Mouse (Mus musculus): ENCODE data around the gene Adap2. TPM values are rescaled to one million over a fixed set of nuclear protein-coding genes. Genes with fewer than 3 reads are reported as not detected.
A peak's percentile ranks its signal among the peaks of the same experiment; 100 is the strongest.

The Adap2 gene
- polyA plus RNA-seq, 1 experiment from 2014 or later = 0.60 TPM

DNA sequence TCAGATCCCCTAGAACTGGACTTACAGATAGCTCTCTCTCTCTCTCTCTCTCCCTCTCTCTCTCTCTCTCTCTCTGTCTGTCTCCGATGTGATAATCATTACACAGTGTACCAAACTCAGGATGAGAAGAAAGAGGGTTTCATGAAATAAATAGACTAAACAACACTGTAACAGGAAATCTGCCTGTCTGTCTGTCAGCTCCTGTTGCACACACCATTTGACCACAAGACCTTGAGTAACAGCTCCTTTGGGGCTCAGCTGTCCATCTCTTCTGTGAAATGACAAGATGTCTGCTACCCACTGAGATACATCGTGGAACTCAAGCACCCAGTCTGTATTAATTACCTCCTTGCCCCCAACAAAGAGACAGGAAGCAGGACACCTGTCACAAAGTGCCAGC, 2.4 kb upstream of the Adap2 start:
- no peak overlapping the region for H3K4me2 ChIP-seq (ENCODE audit: low read depth, low read length)
- H3K27me3 ChIP-seq (ENCODE audit: control insufficient read depth, insufficient read depth, low read length) = peaks cover 22% of the 10 kb centered on the region
- DNase-seq (ENCODE audit: low spot score) (no peak), ATAC-seq (replicated peaks; ENCODE audit: insufficient number of reproducible peaks, low FRiP score, low TSS enrichment, low read depth) (no peak)
- H3K4me1 ChIP-seq (ENCODE audit: control insufficient read depth, insufficient read depth, low read length) = no peaks in the 10 kb centered on the region
- WGBS = 64% methylated on average over 2 of the region's 2 CpGs
- H3K27ac ChIP-seq (replicated peaks; ENCODE audit: low read depth, low read length) = no peak overlapping the region
- no peaks in the 10 kb centered on the region for H3K36me3 ChIP-seq (replicated peaks; ENCODE audit: control insufficient read depth, insufficient read depth, low read depth, low read length)
- no peak overlapping the region for H3K4me3 ChIP-seq (ENCODE audit: low read depth, low read length)
- H3K9ac ChIP-seq (replicated peaks; ENCODE audit: low read length) = no peak overlapping the region
- H3K9me3 ChIP-seq (replicated peaks; ENCODE audit: control insufficient read depth, low read length) = no peaks in the 10 kb centered on the region

GRCm38 (mm10) chr11:80152376-80152775, 1.5 kb upstream of the Adap2 start:
- 76% methylated on average over 8 of the region's 8 CpGs for WGBS

DNA sequence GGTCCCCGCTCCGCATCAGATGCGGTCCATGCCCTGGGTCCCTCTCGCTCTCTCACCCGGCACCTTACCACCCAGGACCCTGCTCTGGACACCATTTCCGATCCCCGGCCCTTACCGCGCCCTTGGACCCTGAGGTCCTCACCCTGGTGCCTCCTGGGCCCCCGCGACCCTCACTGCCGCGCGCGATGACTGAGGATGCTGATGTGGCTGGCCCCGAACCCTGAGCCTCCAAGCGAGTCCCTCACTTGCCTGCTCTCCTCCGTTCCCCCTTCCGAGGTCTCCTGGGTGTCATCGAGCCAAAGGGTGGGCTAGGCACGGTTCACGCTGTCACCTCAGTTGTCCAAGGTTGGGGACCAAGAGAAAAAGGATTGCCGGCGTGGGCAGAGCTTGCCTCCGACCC, 596 bp downstream of the Adap2 start:
- no peak for DNase-seq (ENCODE audit: low spot score)
- Histone ChIP-seq H3K9ac (replicated peaks; ENCODE audit: low read length) (no peak overlapping the region), H3K36me3 (replicated peaks; ENCODE audit: control insufficient read depth, insufficient read depth, low read depth, low read length) (no peaks in the 10 kb centered on the region), H3K4me1 (ENCODE audit: control insufficient read depth, insufficient read depth, low read length) (no peaks in the 10 kb centered on the region), H3K9me3 (replicated peaks; ENCODE audit: control insufficient read depth, low read length) (no peaks in the 10 kb centered on the region), H3K27me3 (ENCODE audit: control insufficient read depth, insufficient read depth, low read length) (peaks cover 22% of the 10 kb centered on the region), H3K27ac (replicated peaks; ENCODE audit: low read depth, low read length) (no peak overlapping the region), H3K4me2 (ENCODE audit: low read depth, low read length) (peak overlapping the region; percentile 65), H3K4me3 (ENCODE audit: low read depth, low read length) (peak overlapping the region; percentile 47)
- 23% methylated on average over 25 of the region's 25 CpGs for WGBS
- no peak; the same call in 1 of the 2 replicates for ATAC-seq (replicated peaks; ENCODE audit: insufficient number of reproducible peaks, low FRiP score, low TSS enrichment, low read depth)

More at GRCm38 (mm10) chr11:80152376-80152775, 1.5 kb upstream of the Adap2 start:
- H3K36me3 ChIP-seq (replicated peaks; ENCODE audit: control insufficient read depth, insufficient read depth, low read depth, low read length) = no peaks in the 10 kb centered on the region
- no peaks in the 10 kb centered on the region for H3K4me1 ChIP-seq (ENCODE audit: control insufficient read depth, insufficient read depth, low read length)
- no peaks in the 10 kb centered on the region for H3K9me3 ChIP-seq (replicated peaks; ENCODE audit: control insufficient read depth, low read length)
- peaks cover 22% of the 10 kb centered on the region for H3K27me3 ChIP-seq (ENCODE audit: control insufficient read depth, insufficient read depth, low read length)
- H3K27ac ChIP-seq (replicated peaks; ENCODE audit: low read depth, low read length) = no peak overlapping the region
- no peak overlapping the region for H3K9ac ChIP-seq (replicated peaks; ENCODE audit: low read length)
- DNase-seq (ENCODE audit: low spot score) = no peak
- no peak overlapping the region for H3K4me3 ChIP-seq (ENCODE audit: low read depth, low read length)
- no peak overlapping the region for H3K4me2 ChIP-seq (ENCODE audit: low read depth, low read length)
- no peak for ATAC-seq (replicated peaks; ENCODE audit: insufficient number of reproducible peaks, low FRiP score, low TSS enrichment, low read depth)

- Histone ChIP-seq H3K4me1 (ENCODE audit: control insufficient read depth, insufficient read depth, low read length) (no peaks in the 10 kb centered on the region), H3K4me2 (ENCODE audit: low read depth, low read length) (no peak overlapping the region), H3K4me3 (ENCODE audit: low read depth, low read length) (no peak overlapping the region), H3K9ac (replicated peaks; ENCODE audit: low read length) (no peak overlapping the region), H3K9me3 (replicated peaks; ENCODE audit: control insufficient read depth, low read length) (no peaks in the 10 kb centered on the region), H3K36me3 (replicated peaks; ENCODE audit: control insufficient read depth, insufficient read depth, low read depth, low read length) (no peaks in the 10 kb centered on the region), H3K27ac (replicated peaks; ENCODE audit: low read depth, low read length) (no peak overlapping the region), H3K27me3 (ENCODE audit: control insufficient read depth, insufficient read depth, low read length) (peaks cover 22% of the 10 kb centered on the region)
- ATAC-seq (replicated peaks; ENCODE audit: insufficient number of reproducible peaks, low FRiP score, low TSS enrichment, low read depth) = no peak
- no peak for DNase-seq (ENCODE audit: low spot score)
- WGBS = 82% methylated on average over 8 of the region's 8 CpGs
Measured at GRCm38 (mm10) chr11:80155541-80155940, 1.6 kb downstream of the Adap2 start.

DNA sequence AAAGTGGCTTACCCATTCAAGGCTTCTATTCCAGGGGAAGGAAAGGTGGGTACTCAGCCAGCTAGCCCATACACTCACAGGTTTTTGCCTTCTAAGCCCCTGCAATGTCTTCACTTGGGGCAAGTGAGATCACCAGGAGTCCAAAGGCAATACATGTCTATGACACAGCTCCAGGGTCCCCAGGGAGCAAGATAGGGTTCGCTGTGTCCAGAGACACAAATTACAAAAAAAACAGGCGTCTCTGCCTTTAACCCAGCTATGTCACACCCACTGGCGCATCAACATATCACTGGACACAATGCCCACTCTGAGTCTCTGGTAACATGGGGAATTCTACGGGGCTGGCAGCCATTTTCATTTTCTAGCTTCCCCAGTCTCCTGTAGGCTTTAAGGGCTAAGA, 2.1 kb downstream of the Adap2 start:
- no peaks in the 10 kb centered on the region for H3K9me3 ChIP-seq (replicated peaks; ENCODE audit: control insufficient read depth, low read length)
- H3K4me3 ChIP-seq (ENCODE audit: low read depth, low read length) = no peak overlapping the region
- peaks cover 22% of the 10 kb centered on the region for H3K27me3 ChIP-seq (ENCODE audit: control insufficient read depth, insufficient read depth, low read length)
- WGBS = 88% methylated on average over 4 of the region's 4 CpGs
- H3K36me3 ChIP-seq (replicated peaks; ENCODE audit: control insufficient read depth, insufficient read depth, low read depth, low read length) = no peaks in the 10 kb centered on the region
- H3K4me2 ChIP-seq (ENCODE audit: low read depth, low read length) = no peak overlapping the region
- ATAC-seq (replicated peaks; ENCODE audit: insufficient number of reproducible peaks, low FRiP score, low TSS enrichment, low read depth) (no peak), DNase-seq (ENCODE audit: low spot score) (no peak)
- H3K27ac ChIP-seq (replicated peaks; ENCODE audit: low read depth, low read length) = no peak overlapping the region
- no peak overlapping the region for H3K9ac ChIP-seq (replicated peaks; ENCODE audit: low read length)
- no peaks in the 10 kb centered on the region for H3K4me1 ChIP-seq (ENCODE audit: control insufficient read depth, insufficient read depth, low read length)

GRCm38 (mm10) chr11:80156841-80157240, 2.9 kb downstream of the Adap2 start:
- H3K4me3 ChIP-seq (ENCODE audit: low read depth, low read length) = no peak overlapping the region
- ATAC-seq (replicated peaks; ENCODE audit: insufficient number of reproducible peaks, low FRiP score, low TSS enrichment, low read depth) = no peak
- peaks cover 22% of the 10 kb centered on the region for H3K27me3 ChIP-seq (ENCODE audit: control insufficient read depth, insufficient read depth, low read length)
- H3K9ac ChIP-seq (replicated peaks; ENCODE audit: low read length) = no peak overlapping the region
- no peak overlapping the region for H3K4me2 ChIP-seq (ENCODE audit: low read depth, low read length)
- DNase-seq (ENCODE audit: low spot score) = no peak
- WGBS = 85% methylated on average over 4 of the region's 4 CpGs
- no peaks in the 10 kb centered on the region for H3K4me1 ChIP-seq (ENCODE audit: control insufficient read depth, insufficient read depth, low read length)
- H3K36me3 ChIP-seq (replicated peaks; ENCODE audit: control insufficient read depth, insufficient read depth, low read depth, low read length) = no peaks in the 10 kb centered on the region
- no peak overlapping the region for H3K27ac ChIP-seq (replicated peaks; ENCODE audit: low read depth, low read length)
- no peaks in the 10 kb centered on the region for H3K9me3 ChIP-seq (replicated peaks; ENCODE audit: control insufficient read depth, low read length)

- Histone ChIP-seq H3K4me3 (ENCODE audit: low read depth, low read length) (no peak overlapping the region), H3K9ac (replicated peaks; ENCODE audit: low read length) (no peak overlapping the region), H3K27ac (replicated peaks; ENCODE audit: low read depth, low read length) (no peak overlapping the region), H3K4me1 (ENCODE audit: control insufficient read depth, insufficient read depth, low read length) (no peaks in the 10 kb centered on the region), H3K9me3 (replicated peaks; ENCODE audit: control insufficient read depth, low read length) (no peaks in the 10 kb centered on the region), H3K36me3 (replicated peaks; ENCODE audit: control insufficient read depth, insufficient read depth, low read depth, low read length) (no peaks in the 10 kb centered on the region), H3K4me2 (ENCODE audit: low read depth, low read length) (no peak overlapping the region), H3K27me3 (ENCODE audit: control insufficient read depth, insufficient read depth, low read length) (peaks cover 13% of the 10 kb centered on the region)
- no peak for DNase-seq (ENCODE audit: low spot score)
- 83% methylated on average over 7 of the region's 7 CpGs for WGBS
- ATAC-seq (replicated peaks; ENCODE audit: insufficient number of reproducible peaks, low FRiP score, low TSS enrichment, low read depth) = no peak
Measured at GRCm38 (mm10) chr11:80159018-80159417, 5.1 kb downstream of the Adap2 start.

DNA sequence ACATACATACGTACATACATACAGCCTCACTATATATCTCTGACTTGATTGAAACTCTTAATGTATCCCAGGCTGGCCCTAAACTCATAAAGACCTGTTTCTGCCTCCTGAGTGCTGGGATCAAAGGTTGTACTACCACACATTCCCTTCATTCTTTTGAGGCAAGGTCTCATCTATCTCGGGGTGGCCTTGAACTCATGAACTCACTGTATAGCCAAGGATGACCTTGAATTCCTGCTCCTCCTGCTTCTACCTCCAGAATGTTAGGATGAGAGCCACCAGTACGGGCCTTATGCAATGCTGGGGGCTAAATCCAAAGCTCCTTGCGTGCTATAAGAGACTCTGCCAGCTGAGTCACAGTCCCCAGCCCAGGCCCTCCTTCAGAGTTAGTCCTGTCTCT, 7.1 kb downstream of the Adap2 start:
- H3K9ac ChIP-seq (replicated peaks; ENCODE audit: low read length) = no peak overlapping the region
- 82% methylated on average over 4 of the region's 4 CpGs for WGBS
- H3K4me1 ChIP-seq (ENCODE audit: control insufficient read depth, insufficient read depth, low read length) = no peaks in the 10 kb centered on the region
- no peak overlapping the region for H3K4me3 ChIP-seq (ENCODE audit: low read depth, low read length)
- no peak overlapping the region for H3K4me2 ChIP-seq (ENCODE audit: low read depth, low read length)
- H3K9me3 ChIP-seq (replicated peaks; ENCODE audit: control insufficient read depth, low read length) = no peaks in the 10 kb centered on the region
- no peaks in the 10 kb centered on the region for H3K36me3 ChIP-seq (replicated peaks; ENCODE audit: control insufficient read depth, insufficient read depth, low read depth, low read length)
- H3K27ac ChIP-seq (replicated peaks; ENCODE audit: low read depth, low read length) = no peak overlapping the region
- no peaks in the 10 kb centered on the region; the same call in 1 of the 2 replicates for H3K27me3 ChIP-seq (ENCODE audit: control insufficient read depth, insufficient read depth, low read length)
- ATAC-seq (replicated peaks; ENCODE audit: insufficient number of reproducible peaks, low FRiP score, low TSS enrichment, low read depth) (no peak), DNase-seq (ENCODE audit: low spot score) (no peak)

Data from embryonic facial prominence, embryonic 11.5 days (tissue).